22 mouse cellular contexts compared by ENCODE assay signal in genomic region chr1:169730599-169731100, GRCm38 (mm10). TPM values are rescaled to one million over a fixed set of nuclear protein-coding genes. Genes with fewer than 3 reads are reported as not detected.
"Had no signal": no experiment of that assay in that cellular context is flagged by ENCODE, and none has a peak within 500 bp of the region (broad histone marks: within the 10 kb centered on the region; RNA-seq: fewer than 3 reads in every experiment).

No protein-coding gene starts in this region.

- H3K9me3 ChIP-seq: limb, embryonic 12.5 days; limb, embryonic 15.5 days; midbrain, embryonic 10.5 days; neural tube, embryonic 12.5 days; stomach, embryonic 15.5 days had no signal

- H3K4me2 ChIP-seq: limb, embryonic 12.5 days; limb, embryonic 15.5 days; liver, embryonic 11.5 days; lung, embryonic 14.5 days; neural tube, embryonic 12.5 days; stomach, embryonic 15.5 days had no signal

- DNase-seq: kidney, adult 2 months; kidney, postnatal 25 days; layer of hippocampus, postnatal 36 days; left cerebral cortex, postnatal 4 days; liver, postnatal 0 days; lung, embryonic 14.5 days; midbrain, embryonic 14.5 days; retina, postnatal 1 day; right cerebral cortex, postnatal 25 days; spleen, adult 18-20 months; thymus, postnatal 25 days had no signal

- H3K4me1 ChIP-seq: limb, embryonic 12.5 days; limb, embryonic 15.5 days; neural tube, embryonic 12.5 days; stomach, embryonic 15.5 days had no signal

- H3K9ac ChIP-seq: limb, embryonic 12.5 days; limb, embryonic 15.5 days; liver, embryonic 14.5 days; liver, postnatal 0 days; lung, embryonic 14.5 days; neural tube, embryonic 12.5 days; stomach, embryonic 15.5 days had no signal

- H3K27me3 ChIP-seq: limb, embryonic 12.5 days; limb, embryonic 15.5 days; neural tube, embryonic 12.5 days; stomach, embryonic 15.5 days had no signal

- H3K36me3 ChIP-seq: limb, embryonic 12.5 days; limb, embryonic 15.5 days; midbrain, embryonic 10.5 days; neural tube, embryonic 12.5 days; stomach, embryonic 15.5 days had no signal

- H3K27ac ChIP-seq: kidney, postnatal 0 days; left cerebral cortex, adult 2 months; limb, embryonic 12.5 days; limb, embryonic 15.5 days; liver, embryonic 14.5 days; macrophage; midbrain, embryonic 10.5 days; neural tube, embryonic 12.5 days; stomach, embryonic 15.5 days had no signal

- ATAC-seq: liver, postnatal 0 days had no signal

- H3K4me3 ChIP-seq: left cerebral cortex, adult 2 months; limb, embryonic 12.5 days; limb, embryonic 15.5 days; midbrain, embryonic 10.5 days; neural tube, embryonic 12.5 days; stomach, embryonic 15.5 days had no signal

RNA-seq across cellular contexts. Expression of gene Rgs4, which starts 16.8 kb away (rescaled TPM):
- total RNA-seq: neutrophil, adult 5-6 weeks had no signal
- polyA plus RNA-seq: macrophage had no signal
